Mouse (Mus musculus): ENCODE measurements around the gene Fgf6.

DNA sequence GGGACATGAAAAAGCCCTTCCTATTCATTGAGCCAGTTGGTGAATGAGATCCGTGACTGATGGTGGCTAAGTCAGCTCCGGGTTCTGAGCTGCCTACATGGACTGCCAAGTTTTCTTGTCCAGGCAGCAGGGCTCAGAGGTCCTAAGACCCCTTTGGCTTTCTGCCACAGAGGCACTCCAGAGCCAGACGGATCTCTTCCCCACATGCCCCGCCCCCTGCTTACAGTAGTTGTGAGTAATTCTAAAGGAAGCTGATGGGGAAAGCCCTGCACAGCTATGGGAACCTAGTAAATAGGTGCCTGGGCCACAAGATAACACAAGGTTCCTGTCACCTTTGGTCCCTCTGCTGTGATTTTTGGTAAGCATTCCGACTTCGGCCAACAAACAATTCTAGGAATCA lies 29.5 kb downstream of the Fgf6 start:
- TF ChIP-seq CTCF (IDR thresholded peaks at IDR 0.05; ENCODE audit: low read depth, low read length) (no peak), POLR2A (IDR thresholded peaks at IDR 0.05; ENCODE audit: borderline replicate concordance, low read depth, low read length) (no peak)
